Mouse (Mus musculus) forebrain, postnatal 0 days (tissue): Measurements from ENCODE around the gene Kpna7. TPM values are rescaled to one million over a fixed set of nuclear protein-coding genes. Genes with fewer than 3 reads are reported as not detected.

Source experiments
- ATAC-seq: fragments of 200-750 bp; cut with Nextera tagmentation; 2 replicates; pipeline ENCODE4 v1.8.0; 2017; ENCODE audit warnings: mild to moderate bottlenecking, moderate library complexity
- DNase-seq: peaks from one replicate; pipeline ENCODE4 v3.0.0-alpha.2; 2015
- H3K27ac ChIP-seq: fragments of 300-500 bp; sonication (generic); 2 replicates; pipeline ENCODE4 v1.5.1; 2014; ENCODE audit warnings: low read depth, mild to moderate bottlenecking, antibody characterized with exemption, low read length, moderate library complexity, mixed read lengths
- H3K27me3 ChIP-seq: fragments of 300-500 bp; sonication (generic); 2 replicates; pipeline ENCODE4 v1.6.1; 2014; ENCODE audit warnings: mild to moderate bottlenecking, low read length, mixed read lengths; ENCODE audit not compliant: insufficient read depth
- H3K36me3 ChIP-seq: fragments of 300-500 bp; sonication (generic); 2 replicates; pipeline ENCODE4 v1.6.1; 2014; ENCODE audit warnings: mild to moderate bottlenecking, moderate library complexity; ENCODE audit not compliant: insufficient read depth
- H3K4me1 ChIP-seq: fragments of 300-500 bp; sonication (generic); 2 replicates; pipeline ENCODE4 v1.6.1; 2014; ENCODE audit warnings: antibody characterized with exemption; ENCODE audit not compliant: insufficient read depth
- H3K4me2 ChIP-seq: fragments of 300-500 bp; sonication (generic); 2 replicates; pipeline ENCODE4 v1.6.1; 2014; ENCODE audit warnings: low read depth, mild to moderate bottlenecking, moderate library complexity
- H3K4me3 ChIP-seq: fragments of 300-500 bp; sonication (generic); 2 replicates; pipeline ENCODE4 v1.5.1; 2014; ENCODE audit warnings: low read depth, low read length, mixed read lengths
- H3K9ac ChIP-seq: fragments of 300-500 bp; sonication (generic); 2 replicates; pipeline ENCODE4 v1.6.1; 2014; ENCODE audit warnings: mild to moderate bottlenecking
- H3K9me3 ChIP-seq: fragments of 300-500 bp; sonication (generic); 2 replicates; pipeline ENCODE4 v1.6.1; 2016; ENCODE audit warnings: low read length
- CTCF ChIP-seq: sonication (generic); IDR thresholded peaks from 2 replicates; pipeline ENCODE4 v1.5.1; 2016; ENCODE audit warnings: antibody characterized with exemption, control low read depth, low read depth
- WGBS: fragments of 180-500 bp; shearing (Covaris S2); extraction: QIAGEN DNeasy Blood & Tissue Kit; methylation state at CpG from one replicate; pipeline ENCODE4 v1.1.7; 2014; 5-methylcytosine and 5-hydroxymethylcytosine counted together
- polyA plus RNA-seq: library from polyadenylated mRNA; unstranded; fragments of >200 nt; fragmentation: Nextera tagmentation; extraction: Ambion mirVana; gene quantifications from 2 replicates; pipeline ENCODE4 v1.2.1, GENCODE M21; 2015
- total RNA-seq: library from RNA; depleted of rRNA; stranded (reverse); fragments of >200 nt; gene quantifications from 2 replicates; pipeline ENCODE4 v1.2.3, GENCODE M21; 2014

Kpna7 gene
- total and polyA plus RNA-seq, 2 experiments from 2014 or later = not detected

GRCm38 (mm10) chr5:144958271-144958670, 125.6 kb downstream of the Kpna7 start:
- Histone ChIP-seq H3K9me3 (no peaks in the 10 kb centered on the region), H3K4me1 (peaks cover 2% of the 10 kb centered on the region; the same call in 1 of the 2 replicates), H3K4me3 (no peak overlapping the region), H3K9ac (no peak overlapping the region), H3K36me3 (no peaks in the 10 kb centered on the region), H3K27ac (no peak overlapping the region), H3K27me3 (no peaks in the 10 kb centered on the region), H3K4me2 (no peak overlapping the region)
- DNase-seq = no peak
- no peak for ATAC-seq
- TF ChIP-seq CTCF = no peak
- 80% methylated on average over 9 of the region's 9 CpGs for WGBS

- DNase-seq = no peak
- Histone ChIP-seq H3K4me3 (no peak overlapping the region), H3K4me1 (no peaks in the 10 kb centered on the region), H3K4me2 (no peak overlapping the region), H3K36me3 (no peaks in the 10 kb centered on the region), H3K9me3 (no peaks in the 10 kb centered on the region), H3K27ac (no peak overlapping the region), H3K9ac (no peak overlapping the region), H3K27me3 (no peaks in the 10 kb centered on the region)
- TF ChIP-seq CTCF = no peak
- WGBS = 82% methylated on average over 7 of the region's 7 CpGs
- no peak for ATAC-seq
Observed at GRCm38 (mm10) chr5:144954432-144954831, 129.4 kb downstream of the Kpna7 start.

- no peak for ATAC-seq
Observed at GRCm38 (mm10) chr5:144952592-144952991, 131.2 kb downstream of the Kpna7 start.

GRCm38 (mm10) chr5:144950428-144951051, 133.3 kb downstream of the Kpna7 start:
- Histone ChIP-seq H3K27ac (no peak overlapping the region), H3K27me3 (no peaks in the 10 kb centered on the region), H3K9ac (no peak overlapping the region), H3K4me1 (peaks cover 7% of the 10 kb centered on the region; the same call in 1 of the 2 replicates), H3K36me3 (no peaks in the 10 kb centered on the region), H3K9me3 (no peaks in the 10 kb centered on the region), H3K4me2 (no peak overlapping the region), H3K4me3 (no peak overlapping the region)
- DNase-seq (no peak), ATAC-seq (no peak)
- 87% methylated on average over 5 of the region's 5 CpGs for whole genome bisulfite sequencing
- TF ChIP-seq CTCF = no peak

More at GRCm38 (mm10) chr5:144952592-144952991, 131.2 kb downstream of the Kpna7 start:
- Histone ChIP-seq H3K9me3 (no peaks in the 10 kb centered on the region), H3K4me3 (no peak overlapping the region), H3K27me3 (no peaks in the 10 kb centered on the region), H3K36me3 (no peaks in the 10 kb centered on the region), H3K9ac (no peak overlapping the region), H3K4me1 (no peaks in the 10 kb centered on the region), H3K27ac (no peak overlapping the region), H3K4me2 (no peak overlapping the region)
- TF ChIP-seq CTCF = no peak
- WGBS = 70% methylated on average over 2 of the region's 2 CpGs
- DNase-seq = no peak

GRCm38 (mm10) chr5:144949856-144950255, 134.0 kb downstream of the Kpna7 start:
- Histone ChIP-seq H3K9ac (no peak overlapping the region), H3K27ac (no peak overlapping the region), H3K9me3 (no peaks in the 10 kb centered on the region), H3K4me3 (no peak overlapping the region), H3K27me3 (no peaks in the 10 kb centered on the region), H3K36me3 (no peaks in the 10 kb centered on the region), H3K4me1 (peaks cover 7% of the 10 kb centered on the region; the same call in 1 of the 2 replicates), H3K4me2 (no peak overlapping the region)
- TF ChIP-seq CTCF = no peak
- DNase-seq (no peak), ATAC-seq (no peak)
- WGBS = 75% methylated on average over 4 of the region's 4 CpGs

GRCm38 (mm10) chr5:144948422-144948821, 135.4 kb downstream of the Kpna7 start:
- ATAC-seq = no peak
- no peak for DNase-seq
- H3K27me3 ChIP-seq = no peaks in the 10 kb centered on the region
- no peaks in the 10 kb centered on the region for H3K36me3 ChIP-seq
- H3K9me3 ChIP-seq = no peaks in the 10 kb centered on the region
- TF ChIP-seq CTCF = no peak
- H3K27ac ChIP-seq = no peak overlapping the region
- H3K9ac ChIP-seq = no peak overlapping the region
- H3K4me3 ChIP-seq = no peak overlapping the region
- H3K4me1 ChIP-seq = peaks cover 7% of the 10 kb centered on the region; the same call in 1 of the 2 replicates
- no peak overlapping the region for H3K4me2 ChIP-seq
- 70% methylated on average over 11 of the region's 11 CpGs for WGBS

GRCm38 (mm10) chr5:144948002-144948401, 135.8 kb downstream of the Kpna7 start:
- peaks cover 7% of the 10 kb centered on the region; the same call in 1 of the 2 replicates for H3K4me1 ChIP-seq
- H3K4me2 ChIP-seq = no peak overlapping the region
- H3K9me3 ChIP-seq = no peaks in the 10 kb centered on the region
- H3K36me3 ChIP-seq = no peaks in the 10 kb centered on the region
- 47% methylated on average over 1 of the region's 1 CpGs for WGBS
- no peak for DNase-seq
- no peak; the same call in 1 of the 2 replicates for ATAC-seq
- H3K9ac ChIP-seq = no peak overlapping the region
- no peak overlapping the region for H3K27ac ChIP-seq
- no peak overlapping the region for H3K4me3 ChIP-seq
- no peak for TF ChIP-seq CTCF
- H3K27me3 ChIP-seq = no peaks in the 10 kb centered on the region
